Mouse (Mus musculus) liver, embryonic 14.5 days (tissue): ENCODE results near the gene Prune2. TPM values are rescaled to one million over a fixed set of nuclear protein-coding genes. Genes with fewer than 3 reads are reported as not detected.

ENCODE experiments used
- ATAC-seq: fragments of 200-750 bp; cut with Nextera tagmentation; 2 replicates; pipeline ENCODE4 v1.8.0; 2017; ENCODE audit warnings: moderate number of reproducible peaks, mild to moderate bottlenecking, moderate library complexity; ENCODE audit not compliant: insufficient read depth
- DNase-seq, 3 experiments: peaks; one replicate each; pipeline ENCODE4 v3.0.0-alpha.2; 2012 to 2013; ENCODE audit warnings: low read depth in 3 of 3, low spot score in 3 of 3
- H3K27ac ChIP-seq: fragments of 300-500 bp; sonication (generic); 2 replicates; pipeline ENCODE4 v1.5.1; 2014; ENCODE audit warnings: moderate library complexity, mild to moderate bottlenecking, control low read depth, inconsistent platforms
- H3K27me3 ChIP-seq: fragments of 300-500 bp; sonication (generic); 2 replicates; pipeline ENCODE4 v1.6.1; 2014; ENCODE audit warnings: mild to moderate bottlenecking, low read length, moderate library complexity; ENCODE audit not compliant: control insufficient read depth, insufficient read depth
- H3K36me3 ChIP-seq: fragments of 300-500 bp; sonication (generic); replicated peaks from 2 replicates; pipeline ENCODE4 v1.6.1; 2014; ENCODE audit warnings: low read depth; ENCODE audit not compliant: control insufficient read depth, insufficient read depth
- H3K4me1 ChIP-seq, 2 experiments: fragments of 200-500 bp in 1 of 2; fragments of 300-500 bp in 1 of 2; sonication (generic) in 1 of 2; replicated peaks; 2 replicates each; pipeline ENCODE4 v1.6.1; 2012 to 2014; ENCODE audit warnings: antibody characterized with exemption in 1 of 2, inconsistent platforms in 1 of 2, low read length in 1 of 2; ENCODE audit not compliant: control insufficient read depth in 2 of 2, insufficient read depth in 2 of 2
- H3K4me2 ChIP-seq: fragments of 300-500 bp; sonication (generic); 2 replicates; pipeline ENCODE4 v1.6.1; 2014; ENCODE audit warnings: low read depth, mild to moderate bottlenecking, control low read depth, moderate library complexity
- H3K4me3 ChIP-seq, 2 experiments: fragments of 200-500 bp in 1 of 2; fragments of 300-500 bp in 1 of 2; sonication (generic) in 1 of 2; 2 replicates each; pipeline ENCODE4 v1.5.1; 2012 to 2014; ENCODE audit warnings: low read depth in 2 of 2, low read length in 2 of 2, mild to moderate bottlenecking in 2 of 2, control low read depth in 1 of 2, inconsistent platforms in 1 of 2, moderate library complexity in 1 of 2; ENCODE audit not compliant: insufficient read depth in 1 of 2
- H3K9ac ChIP-seq: fragments of 300-500 bp; sonication (generic); replicated peaks from 2 replicates; pipeline ENCODE4 v1.6.1; 2014; ENCODE audit warnings: mild to moderate bottlenecking, control low read depth, moderate library complexity
- H3K9me3 ChIP-seq: fragments of 300-500 bp; sonication (generic); 2 replicates; pipeline ENCODE4 v1.6.1; 2016; ENCODE audit warnings: low read length, mixed read lengths; ENCODE audit not compliant: control insufficient read depth
- CTCF ChIP-seq: IDR thresholded peaks from 2 replicates; pipeline ENCODE4 v1.5.1; 2016; ENCODE audit warnings: antibody characterized with exemption, low read depth, control low read depth
- EP300 ChIP-seq: IDR thresholded peaks from 2 replicates; pipeline ENCODE4 v1.6.1; 2016; ENCODE audit warnings: antibody characterized with exemption, low read depth
- WGBS: fragments of 180-500 bp; shearing (Covaris S2); extraction: QIAGEN DNeasy Blood & Tissue Kit; methylation state at CpG from one replicate; pipeline ENCODE4 v1.1.7; 2014; ENCODE audit not compliant: insufficient replicate concordance; 5-methylcytosine and 5-hydroxymethylcytosine counted together
- polyA plus RNA-seq, 2 experiments: library from polyadenylated mRNA; depleted of rRNA in 1 of 2; stranded (reverse) in 1 of 2; unstranded in 1 of 2; fragments of >200 nt; fragmentation: Nextera tagmentation in 1 of 2; extraction: Ambion mirVana in 1 of 2; gene quantifications; 2 replicates each; pipeline versions ENCODE4 v1.2.1 to v1.2.3; 2012 to 2014

The Prune2 gene
- polyA plus RNA-seq, 2 experiments, result 0.26 to 0.29 TPM

DNA sequence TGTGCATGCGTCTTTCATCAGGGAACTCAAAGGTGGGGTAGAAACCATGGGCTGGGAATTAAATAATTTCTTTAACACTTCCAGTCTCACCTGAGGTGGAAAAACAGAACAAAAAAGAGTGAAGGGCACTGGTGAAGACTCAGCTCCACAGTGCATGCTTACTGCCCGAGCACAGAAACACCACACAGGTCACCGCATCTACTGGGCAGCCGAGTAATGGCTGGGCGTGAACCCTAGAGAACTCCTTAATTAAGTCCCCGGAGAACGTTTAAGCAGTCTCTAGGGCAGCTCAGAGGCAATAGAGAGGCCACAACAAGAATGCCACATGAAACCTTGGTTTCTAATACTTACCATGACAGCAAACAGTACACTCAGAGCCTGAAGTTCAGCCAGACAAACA, 288.6 kb downstream of the Prune2 start:
- Histone ChIP-seq H3K9me3 (no peaks in the 10 kb centered on the region), H3K4me1 (no peaks in the 10 kb centered on the region), H3K36me3 (no peaks in the 10 kb centered on the region), H3K4me3 (no peak overlapping the region), H3K27ac (no peak overlapping the region), H3K4me2 (no peak overlapping the region), H3K27me3 (no peaks in the 10 kb centered on the region), H3K9ac (no peak overlapping the region)
- TF ChIP-seq EP300 (no peak), CTCF (no peak)
- 73% methylated on average over 7 of the region's 7 CpGs for WGBS
- DNase-seq (no peak), ATAC-seq (no peak)

DNA sequence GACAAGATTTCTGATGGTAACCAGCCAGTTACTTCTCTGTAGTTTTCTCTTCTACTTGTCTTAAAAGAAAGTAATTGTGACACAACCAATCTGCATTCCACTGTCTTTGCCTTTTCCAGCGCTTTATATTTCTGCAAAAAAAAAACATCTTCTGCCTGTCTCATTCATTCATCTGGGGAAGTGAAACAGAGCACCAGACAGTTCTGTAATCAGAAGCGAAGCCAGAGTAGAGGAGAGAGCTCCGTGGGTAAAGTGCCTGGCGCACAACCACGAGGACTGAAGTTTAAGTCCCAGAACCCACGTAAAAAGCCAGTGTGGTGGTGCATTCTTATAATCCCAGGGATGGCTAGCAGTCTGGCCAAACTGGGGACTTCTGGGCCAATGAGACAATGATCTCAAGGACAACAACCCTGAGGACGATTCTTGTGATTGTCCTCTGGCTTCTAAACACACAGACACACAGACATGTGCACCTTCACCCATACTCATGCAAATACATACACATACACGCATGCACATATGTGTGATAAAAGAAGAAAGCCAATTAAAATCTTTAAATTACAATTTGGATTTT, 291.5 kb downstream of the Prune2 start:
- Histone ChIP-seq H3K4me1 (no peaks in the 10 kb centered on the region), H3K4me2 (no peak overlapping the region), H3K9me3 (no peaks in the 10 kb centered on the region), H3K27ac (no peak overlapping the region), H3K9ac (no peak overlapping the region; the same call in 1 of the 2 replicates), H3K4me3 (no peak overlapping the region), H3K36me3 (no peaks in the 10 kb centered on the region), H3K27me3 (no peaks in the 10 kb centered on the region)
- no peak for ATAC-seq
- WGBS, result 60% methylated on average over 8 of the region's 8 CpGs
- no peak for TF ChIP-seq CTCF
- no peak for TF ChIP-seq EP300
- DNase-seq, result no peak

DNA sequence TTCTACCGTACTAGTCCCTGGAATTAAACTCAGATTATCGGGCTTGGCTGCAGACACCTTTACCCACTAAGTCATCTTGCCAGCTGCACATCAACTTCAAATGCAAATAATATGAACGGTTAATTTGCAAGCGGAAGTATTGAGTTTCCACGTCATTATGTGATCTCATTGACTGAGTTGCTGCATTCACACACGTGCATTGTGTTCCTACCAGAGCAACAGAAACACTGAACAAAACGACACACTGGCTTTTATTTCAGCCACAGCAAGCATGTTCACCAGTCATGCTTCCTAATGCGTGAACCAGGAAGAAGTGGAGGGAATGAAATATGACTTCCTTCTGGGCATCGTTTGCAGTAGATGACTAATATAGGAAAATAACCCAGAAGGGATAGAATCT, 293.8 kb downstream of the Prune2 start:
- H3K27ac ChIP-seq, result no peak overlapping the region
- no peak overlapping the region for H3K4me2 ChIP-seq
- DNase-seq (no peak), ATAC-seq (no peak)
- no peak overlapping the region for H3K9ac ChIP-seq
- TF ChIP-seq EP300, result no peak
- TF ChIP-seq CTCF, result no peak
- H3K27me3 ChIP-seq, result no peaks in the 10 kb centered on the region
- H3K4me1 ChIP-seq, result no peaks in the 10 kb centered on the region
- H3K36me3 ChIP-seq, result no peaks in the 10 kb centered on the region
- H3K9me3 ChIP-seq, result no peaks in the 10 kb centered on the region
- WGBS, result 66% methylated on average over 9 of the region's 9 CpGs
- no peak overlapping the region for H3K4me3 ChIP-seq

DNA sequence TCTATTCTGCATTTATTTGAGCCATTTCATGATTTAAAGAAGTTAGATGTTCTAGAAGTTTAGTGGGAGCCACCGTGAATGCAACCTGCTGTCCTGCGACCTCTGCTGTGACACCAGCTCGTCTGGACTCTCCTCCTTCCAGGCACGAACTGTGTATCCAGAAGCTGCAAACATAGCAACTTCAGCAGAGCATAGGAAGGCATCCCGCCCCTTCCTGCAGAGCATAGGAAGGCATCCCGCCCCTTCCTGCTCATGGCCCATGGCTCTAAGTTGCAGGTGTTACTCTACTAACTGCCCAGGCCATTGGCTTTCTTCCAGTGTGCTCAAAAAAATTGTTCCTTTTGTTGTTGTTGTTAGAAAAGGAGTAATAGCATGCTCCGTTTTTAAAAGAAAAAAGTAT, 294.9 kb downstream of the Prune2 start:
- H3K27ac ChIP-seq, result no peak overlapping the region
- no peak overlapping the region for H3K4me2 ChIP-seq
- no peak for ATAC-seq
- no peak overlapping the region for H3K4me3 ChIP-seq
- H3K9ac ChIP-seq, result no peak overlapping the region
- H3K36me3 ChIP-seq, result no peaks in the 10 kb centered on the region
- 55% methylated on average over 7 of the region's 7 CpGs for WGBS
- H3K9me3 ChIP-seq, result no peaks in the 10 kb centered on the region
- no peaks in the 10 kb centered on the region for H3K4me1 ChIP-seq
- no peak for DNase-seq
- TF ChIP-seq EP300, result no peak
- no peak for TF ChIP-seq CTCF
- no peaks in the 10 kb centered on the region for H3K27me3 ChIP-seq

DNA sequence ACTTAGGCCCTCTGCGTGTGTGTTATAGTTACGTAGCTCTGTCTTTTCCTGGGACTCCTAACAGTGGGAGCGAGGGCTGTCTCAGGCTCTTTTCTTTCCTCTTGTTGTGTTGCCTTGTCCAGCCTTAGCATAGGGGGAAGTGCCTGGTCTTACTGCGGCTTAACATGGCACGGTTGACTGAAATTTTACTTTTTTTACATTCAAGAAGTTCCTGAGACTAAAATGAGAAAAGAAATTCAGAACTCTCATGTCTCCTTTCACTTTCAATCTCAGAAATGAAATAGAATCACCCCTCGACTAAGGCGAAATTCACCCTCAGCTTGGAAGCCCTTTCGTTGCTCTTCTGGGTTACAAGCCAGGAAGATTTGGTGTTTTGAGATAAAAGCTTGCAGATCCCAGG, 295.5 kb downstream of the Prune2 start:
- DNase-seq (no peak), ATAC-seq (no peak)
- no peak overlapping the region for H3K27ac ChIP-seq
- no peaks in the 10 kb centered on the region for H3K9me3 ChIP-seq
- no peak overlapping the region for H3K4me3 ChIP-seq
- TF ChIP-seq CTCF (no peak), EP300 (no peak)
- H3K9ac ChIP-seq, result no peak overlapping the region
- no peaks in the 10 kb centered on the region for H3K27me3 ChIP-seq
- no peaks in the 10 kb centered on the region for H3K36me3 ChIP-seq
- no peaks in the 10 kb centered on the region for H3K4me1 ChIP-seq
- 66% methylated on average over 8 of the region's 8 CpGs for WGBS
- H3K4me2 ChIP-seq, result no peak overlapping the region
